Mouse (Mus musculus) C2C12 (cell line): ENCODE data around the gene Man1b1.

Experiments
- CTCF ChIP-seq: IDR thresholded peaks from one replicate; pipeline ENCODE4 v1.5.1; 2011; ENCODE audit not compliant: control insufficient read depth, insufficient read depth, insufficient read length
- FOSL1 ChIP-seq: IDR thresholded peaks from one replicate; pipeline ENCODE4 v1.8.0; 2011; ENCODE audit warnings: mild to moderate bottlenecking, low read length; ENCODE audit not compliant: poor library complexity, insufficient read depth, severe bottlenecking
- MAX ChIP-seq: IDR thresholded peaks from one replicate; pipeline ENCODE4 v1.6.1; 2011; ENCODE audit warnings: mild to moderate bottlenecking, control low read depth
- MYOD1 ChIP-seq: IDR thresholded peaks from one replicate; pipeline ENCODE4 v1.6.1; 2011; ENCODE audit warnings: low read depth; ENCODE audit not compliant: control insufficient read depth, insufficient read length
- MYOG ChIP-seq: IDR thresholded peaks from one replicate; pipeline ENCODE4 v1.6.1; 2011; ENCODE audit not compliant: control insufficient read depth, insufficient read length; ENCODE audit errors: extremely low read depth
- USF1 ChIP-seq: IDR thresholded peaks from one replicate; pipeline ENCODE4 v1.6.1; 2011; ENCODE audit warnings: low read depth, mild to moderate bottlenecking, control low read depth, moderate library complexity

GRCm38 (mm10) chr2:25305587-25306359 lies 26.4 kb upstream of the Man1b1 start:
- TF ChIP-seq MAX (no peak), CTCF (no peak), FOSL1 (no peak), USF1 (no peak), MYOG (no peak), MYOD1 (no peak)
